Mouse (Mus musculus) CH12.LX (cell line): ENCODE measurements at regions not wholly inside any gene's neighbourhood (a gene's known extent, or its start where the extent isn't known, plus 50 kb on each side); places are given as distances from the start of the nearest gene placed in this dataset.

Source experiments
- DNase-seq: peaks from one replicate; pipeline ENCODE4 v3.0.0-alpha.2; 2013; ENCODE audit errors: extremely low read depth
- H3K27ac ChIP-seq: 2 replicates; pipeline ENCODE4 v1.5.1; 2012; ENCODE audit warnings: low read depth, mild to moderate bottlenecking, control low read depth, moderate library complexity; ENCODE audit not compliant: insufficient read depth
- H3K27me3 ChIP-seq: replicated peaks from 2 replicates; pipeline ENCODE3; 2012; ENCODE audit warnings: inconsistent platforms
- H3K36me3 ChIP-seq, 2 experiments: replicated peaks in 1 of 2; 2 replicates each; pipeline versions ENCODE3 to v1.6.1; 2012; ENCODE audit warnings: inconsistent platforms in 1 of 2, low read length in 1 of 2, mild to moderate bottlenecking in 1 of 2, mixed read lengths in 1 of 2, moderate library complexity in 1 of 2; ENCODE audit not compliant: control insufficient read depth in 1 of 2, insufficient read depth in 1 of 2
- H3K4me1 ChIP-seq, 2 experiments: 2 replicates each; pipeline ENCODE4 v1.6.1; 2012; ENCODE audit warnings: inconsistent platforms in 1 of 2, moderate library complexity in 1 of 2; ENCODE audit not compliant: insufficient read depth in 2 of 2, control insufficient read depth in 1 of 2
- H3K4me2 ChIP-seq: 2 replicates; pipeline ENCODE4 v1.6.1; 2012; ENCODE audit warnings: low read depth, mild to moderate bottlenecking, control low read depth; ENCODE audit not compliant: poor library complexity, insufficient read depth, severe bottlenecking
- H3K4me3 ChIP-seq, 3 experiments: fragments of 150-350 bp in 1 of 3; sonication (generic) in 1 of 3; replicated peaks in 1 of 3; 2 replicates each; pipeline versions ENCODE3 to v1.5.1; 2011 to 2012; ENCODE audit warnings: low read depth in 2 of 3, low read length in 2 of 3, mild to moderate bottlenecking in 2 of 3, moderate library complexity in 2 of 3, control low read depth in 1 of 3, improper control_type of control experiment in 1 of 3, inconsistent platforms in 1 of 3, mixed read lengths in 1 of 3; ENCODE audit not compliant: poor library complexity in 1 of 3
- H3K79me2 ChIP-seq: replicated peaks from 2 replicates; pipeline ENCODE4 v1.6.1; 2012; ENCODE audit warnings: mild to moderate bottlenecking, moderate library complexity; ENCODE audit not compliant: control insufficient read depth, poor library complexity, insufficient read depth, severe bottlenecking; ENCODE audit errors: extremely low read depth
- H3K9ac ChIP-seq: 2 replicates; pipeline ENCODE4 v1.6.1; 2012; ENCODE audit warnings: low read depth, mild to moderate bottlenecking, control low read depth, moderate library complexity; ENCODE audit not compliant: insufficient read depth
- H3K9me3 ChIP-seq: replicated peaks from 2 replicates; pipeline ENCODE3; 2012; ENCODE audit warnings: low read length, inconsistent platforms, mixed read lengths
- E2F4 ChIP-seq: IDR thresholded peaks from 2 replicates; pipeline ENCODE4 v1.6.1; 2011; ENCODE audit warnings: low read depth, low read length, improper control_type of control experiment; ENCODE audit not compliant: insufficient replicate concordance
- ELF1 ChIP-seq: IDR thresholded peaks from 2 replicates; pipeline ENCODE4 v1.6.1; 2014; ENCODE audit warnings: low read depth, mild to moderate bottlenecking, inconsistent platforms, low read length, improper control_type of control experiment
- HCFC1 ChIP-seq: IDR thresholded peaks from 2 replicates; pipeline ENCODE4 v1.6.1; 2012; ENCODE audit warnings: low read depth, mild to moderate bottlenecking, inconsistent platforms, low read length, improper control_type of control experiment
- KAT2A ChIP-seq: IDR thresholded peaks from 2 replicates; pipeline ENCODE4 v1.6.1; 2012; ENCODE audit warnings: low read length, improper control_type of control experiment, inconsistent platforms; ENCODE audit not compliant: insufficient replicate concordance
- MYC ChIP-seq: IDR thresholded peaks from 2 replicates; pipeline ENCODE4 v1.6.1; 2011; ENCODE audit warnings: low read depth, mild to moderate bottlenecking, improper control_type of control experiment, low read length
- NRF1 ChIP-seq: IDR thresholded peaks from 2 replicates; pipeline ENCODE4 v1.6.1; 2014; ENCODE audit warnings: low read depth, mild to moderate bottlenecking, inconsistent platforms, low read length, improper control_type of control experiment, moderate library complexity
- POLR2A ChIP-seq: IDR thresholded peaks from 2 replicates; pipeline ENCODE4 v1.6.1; 2011; ENCODE audit warnings: low read depth, mild to moderate bottlenecking, improper control_type of control experiment, low read length
- POLR2AphosphoS2 ChIP-seq: IDR thresholded peaks from 2 replicates; pipeline ENCODE4 v1.6.1; 2011; ENCODE audit warnings: low read depth, low read length, improper control_type of control experiment
- RAD21 ChIP-seq: IDR thresholded peaks from 2 replicates; pipeline ENCODE4 v1.6.1; 2011; ENCODE audit warnings: low read depth, mild to moderate bottlenecking, low read length, improper control_type of control experiment, moderate library complexity
- SMC3 ChIP-seq: IDR thresholded peaks from 2 replicates; pipeline ENCODE4 v1.6.1; 2011; ENCODE audit warnings: low read depth, low read length, improper control_type of control experiment
- USF1 ChIP-seq: IDR thresholded peaks from 2 replicates; pipeline ENCODE4 v1.6.1; 2014; ENCODE audit warnings: low read depth, mild to moderate bottlenecking, inconsistent platforms, low read length, improper control_type of control experiment
- USF2 ChIP-seq: conservative IDR thresholded peaks from 2 replicates; pipeline ENCODE4 v1.6.1; 2011; ENCODE audit warnings: low read depth, low read length, improper control_type of control experiment
- ZKSCAN1 ChIP-seq: IDR thresholded peaks from 2 replicates; pipeline ENCODE4 v1.6.1; 2012; ENCODE audit warnings: low read depth, inconsistent platforms, low read length, improper control_type of control experiment, borderline replicate concordance
- dilution Hi-C: fragments of 300-500 bp; cut with MboI; formaldehyde crosslinking; loops from 2 replicates; pipeline ENCODE4 v1.14.3; 2020; ENCODE audit warnings: low sequenced_read_pairs; ENCODE audit not compliant: extremely low pct_unique_long_range_greater_than_20kb, extremely low pct_ligation_motif_present
- in situ Hi-C: fragments of 300-500 bp; cut with MboI; formaldehyde crosslinking; loops from 3 replicates; pipeline ENCODE4 v1.14.3; 2019; ENCODE audit warnings: low sequenced_read_pairs, low pct_ligation_motif_present, low pct_unique_long_range_greater_than_20kb, mixed read lengths

GRCm38 (mm10) chr8:44525915-44526314 lies 409.3 kb upstream of the Fat1 start:
- DNase-seq = no peak
- no peaks in the 10 kb centered on the region for H3K4me1 ChIP-seq
- no peaks in the 10 kb centered on the region for H3K27me3 ChIP-seq
- no peaks in the 10 kb centered on the region for H3K36me3 ChIP-seq
- dilution Hi-C loops (no loop called here), in situ Hi-C loops (no loop called here)
- H3K27ac ChIP-seq = no peak overlapping the region
- H3K79me2 ChIP-seq = no peaks in the 10 kb centered on the region
- H3K4me3 ChIP-seq = no peak overlapping the region
- H3K9me3 ChIP-seq = peaks cover 55% of the 10 kb centered on the region
- no peak overlapping the region for H3K9ac ChIP-seq
- H3K4me2 ChIP-seq = no peak overlapping the region
- TF ChIP-seq USF1 = no peak

GRCm38 (mm10) chr8:44529696-44530095 lies 405.6 kb upstream of the Fat1 start:
- no peak for DNase-seq
- Histone ChIP-seq H3K9ac (no peak overlapping the region), H3K4me2 (no peak overlapping the region), H3K36me3 (no peaks in the 10 kb centered on the region), H3K79me2 (no peaks in the 10 kb centered on the region), H3K9me3 (peaks cover 45% of the 10 kb centered on the region), H3K27ac (no peak overlapping the region), H3K4me3 (no peak overlapping the region), H3K27me3 (no peaks in the 10 kb centered on the region), H3K4me1 (no peaks in the 10 kb centered on the region)
- in situ Hi-C loops = no loop called here
- dilution Hi-C loops = no loop called here
- no peak for TF ChIP-seq MYC
- TF ChIP-seq E2F4 = no peak
- TF ChIP-seq SMC3 = no peak
- TF ChIP-seq POLR2AphosphoS2 = no peak
- no peak for TF ChIP-seq ZKSCAN1
- TF ChIP-seq NRF1 = no peak
- TF ChIP-seq KAT2A = no peak

GRCm38 (mm10) chr8:44548885-44549284 lies 386.4 kb upstream of the Fat1 start:
- no peaks in the 10 kb centered on the region for H3K27me3 ChIP-seq
- dilution Hi-C loops = no loop called here
- no peak overlapping the region for H3K27ac ChIP-seq
- H3K4me3 ChIP-seq = no peak overlapping the region
- in situ Hi-C loops = no loop called here
- no peak overlapping the region for H3K4me2 ChIP-seq
- DNase-seq = no peak
- no peak for TF ChIP-seq POLR2A
- TF ChIP-seq SMC3 = no peak
- no peak for TF ChIP-seq HCFC1
- no peak for TF ChIP-seq USF2
- TF ChIP-seq NRF1 = no peak
- no peak for TF ChIP-seq ELF1
- TF ChIP-seq RAD21 = no peak
- no peaks in the 10 kb centered on the region for H3K79me2 ChIP-seq
- H3K4me1 ChIP-seq = no peaks in the 10 kb centered on the region
- H3K36me3 ChIP-seq = no peaks in the 10 kb centered on the region
- H3K9me3 ChIP-seq = peaks cover 29% of the 10 kb centered on the region
- no peak overlapping the region for H3K9ac ChIP-seq
